Mouse (Mus musculus): ENCODE results near the gene Slc35e2. TPM values are rescaled to one million over a fixed set of nuclear protein-coding genes. Genes with fewer than 3 reads are reported as not detected.
"Not testable (repeated sequence)": the region's sequence is repeated elsewhere in the genome, so short reads cannot be mapped to it uniquely, and the experiment has no call there.

Slc35e2 gene
- total RNA-seq, 2 experiments from 2014 or later, result 39.1 to 40.6 TPM

DNA sequence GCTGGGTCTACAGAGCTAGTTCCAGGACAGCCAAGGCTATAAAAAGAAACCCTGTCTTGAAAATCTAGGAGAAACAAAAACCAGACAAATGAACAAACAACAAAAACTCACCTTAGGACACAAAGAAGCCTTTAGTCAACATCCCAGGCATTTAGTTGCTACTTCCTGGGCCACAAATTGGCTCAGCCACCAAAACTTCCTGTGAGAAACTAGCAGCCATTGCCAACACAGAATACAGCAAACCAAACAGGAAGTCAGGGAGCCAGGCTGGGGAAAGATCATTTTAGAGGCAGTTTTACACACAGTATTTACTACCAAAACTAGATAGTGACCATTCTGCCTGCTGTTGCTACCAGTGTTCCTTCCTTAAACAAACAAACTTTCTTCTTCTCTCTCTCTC is 65.7 kb downstream of the Slc35e2 start:
- no peak for DNase-seq
- intact Hi-C loops (cut with DNase I), result no loop called here

DNA sequence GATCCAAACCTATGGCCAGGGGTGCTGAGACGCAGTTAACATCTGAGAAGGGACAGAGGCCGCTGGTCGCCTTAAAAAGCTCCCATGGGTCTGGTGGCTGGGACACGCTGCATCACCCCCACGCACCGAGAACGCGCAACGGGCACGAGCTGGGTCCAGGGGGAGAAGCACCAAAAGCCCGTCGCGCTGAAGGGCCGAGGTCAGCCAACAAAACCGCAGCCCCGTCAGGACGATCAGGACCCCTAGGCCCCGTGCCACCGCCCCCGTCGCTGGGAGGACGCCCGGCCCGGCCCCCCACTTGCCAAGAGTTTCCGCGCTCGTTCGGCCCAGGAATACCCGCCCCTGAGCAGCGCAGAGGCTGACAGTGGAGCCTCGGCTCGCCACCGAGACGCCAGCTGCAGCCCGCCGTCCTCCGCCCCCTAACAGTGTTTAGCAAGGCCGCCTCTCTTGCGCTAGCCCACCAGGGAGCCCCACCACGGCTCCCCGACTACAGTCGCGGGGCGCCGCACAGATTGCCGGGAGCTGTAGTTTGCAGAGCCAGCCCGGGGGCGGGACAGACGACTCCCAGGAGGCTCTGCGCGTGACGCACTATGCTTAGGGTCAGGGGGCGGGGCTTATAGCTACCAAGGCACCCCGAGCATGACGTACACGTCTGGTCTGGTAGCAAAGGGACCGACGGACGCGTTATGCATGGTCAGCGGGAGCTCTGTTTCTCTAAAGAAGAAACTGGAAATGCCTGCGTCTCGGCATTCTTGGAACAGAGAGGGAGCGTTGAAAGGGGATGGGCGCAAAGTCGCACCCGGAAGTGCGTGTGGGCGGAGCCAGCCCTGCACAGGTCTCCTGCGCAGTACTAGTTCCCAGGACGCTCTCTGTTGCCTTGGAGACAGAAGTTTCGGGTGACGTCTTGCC is 67.7 kb downstream of the Slc35e2 start, which contains the start of gene Mib2:
Gene Mib2, minus strand, starts transcription at position 510 of the 909 bp plus-strand sequence.
- peak; percentile 98 for DNase-seq
- intact Hi-C loops (cut with DNase I), result no loop called here

DNA sequence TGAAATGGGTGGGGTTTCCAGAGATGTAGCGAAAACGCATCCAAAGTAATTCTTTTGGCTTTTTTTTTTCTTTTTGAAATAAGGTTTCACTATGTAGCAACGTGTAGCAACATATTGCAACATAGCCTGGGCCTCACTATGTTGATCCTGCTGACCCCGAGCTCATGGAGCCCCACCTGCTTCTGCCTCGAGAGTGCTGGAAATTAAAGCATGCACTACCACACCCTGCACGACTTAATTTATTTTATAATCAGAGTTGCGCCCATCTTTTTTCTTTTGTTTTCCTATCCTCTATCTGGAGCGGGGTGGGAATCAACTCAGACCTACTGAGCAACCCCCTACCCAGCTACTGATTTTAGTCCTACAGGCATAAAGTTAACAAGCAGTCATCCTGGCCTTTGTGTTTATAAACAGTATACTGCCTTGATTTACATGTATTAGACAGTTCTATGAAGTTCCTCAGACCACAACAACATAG is 68.4 kb downstream of the Slc35e2 start:
- intact Hi-C loops (cut with DNase I), result no loop called here
- no peak for DNase-seq

DNA sequence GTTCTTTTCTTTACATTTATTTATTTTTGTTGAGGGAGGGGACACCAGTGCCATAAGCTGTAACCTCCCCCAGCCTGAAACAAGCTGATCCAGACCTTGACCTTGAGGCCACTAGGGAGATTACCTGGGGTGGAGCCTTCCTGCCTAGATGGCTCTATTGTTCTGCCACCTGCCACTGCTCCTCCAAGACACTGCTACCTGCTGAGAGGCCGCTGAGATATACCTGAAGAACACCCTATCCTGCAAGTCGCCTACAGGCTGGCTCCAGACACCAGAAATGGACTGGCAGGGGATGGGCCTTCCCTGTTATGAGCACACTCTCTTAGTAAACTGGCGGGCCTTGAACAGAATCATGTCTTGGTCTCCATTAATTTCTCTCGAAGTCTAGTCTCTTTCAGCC is 69.0 kb downstream of the Slc35e2 start:
- intact Hi-C loops (cut with DNase I); DNase-seq: not testable (repeated sequence)

DNA sequence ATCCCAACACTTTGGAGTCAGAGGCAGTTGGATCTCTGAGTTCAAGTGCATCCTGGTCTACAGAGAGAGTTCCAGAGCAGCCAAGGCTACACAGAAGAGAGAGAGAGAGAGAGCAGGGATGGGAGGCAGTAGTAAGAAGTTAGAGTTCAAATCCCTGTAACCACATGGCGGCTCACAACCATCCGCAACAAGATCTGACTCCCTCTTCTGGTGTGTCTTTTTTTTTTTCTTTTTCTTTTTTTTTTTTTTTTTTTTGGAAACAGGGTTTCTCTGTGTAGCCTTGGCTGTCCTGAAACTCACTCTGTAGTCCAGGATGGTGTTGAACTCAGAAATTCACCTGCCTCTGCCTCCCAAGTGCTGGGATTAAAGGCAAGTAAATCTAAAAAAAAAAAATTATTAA is 70.9 kb downstream of the Slc35e2 start:
- intact Hi-C loops (cut with DNase I), result no loop called here
- no peak for DNase-seq

Other genes with a start within 250 kb of the Slc35e2 start
- gene Prkcz, start 240.1 kb upstream of the Slc35e2 start, total RNA-seq (2021), result 100 to 1,000 TPM; 131 to 136 TPM
- gene Gabrd, start 203.3 kb upstream of the Slc35e2 start, total RNA-seq (2021), result 1 to 10 TPM; 7.3 to 7.7 TPM
- 1 to 10 TPM; 6.4 to 6.6 TPM for gene Cfap74, start 192.2 kb upstream of the Slc35e2 start, total RNA-seq (2021)
- not detected for gene Tmem52, start 132.3 kb upstream of the Slc35e2 start, total RNA-seq (2021)
- gene Gnb1, start 110.1 kb upstream of the Slc35e2 start, total RNA-seq (2021), result 1,000 to 10,000 TPM; 1,273 to 1,305 TPM
- gene Nadk, start 39.0 kb upstream of the Slc35e2 start, total RNA-seq (2021), result 10 to 100 TPM; 58.8 to 59.5 TPM
- gene Cdk11b, start 23.4 kb downstream of the Slc35e2 start, total RNA-seq (2021), result 10 to 100 TPM; 55.5 to 60.6 TPM
- gene Gm10563, start 44.0 kb downstream of the Slc35e2 start, total RNA-seq (2021), result not detected
- 1 to 10 TPM; 3.9 to 4.8 TPM for gene Mmp23, start 52.0 kb downstream of the Slc35e2 start, total RNA-seq (2021)
- 100 to 1,000 TPM in 1 of 2 experiments, 10 to 100 TPM in 1; 91.0 to 105 TPM for gene Mib2, start 67.8 kb downstream of the Slc35e2 start, total RNA-seq (2021)
- gene Fndc10, start 92.9 kb downstream of the Slc35e2 start, total RNA-seq (2021), result 10 to 100 TPM; 20.3 to 22.0 TPM
- 10 to 100 TPM; 82.1 to 83.7 TPM for gene Ssu72, start 103.4 kb downstream of the Slc35e2 start, total RNA-seq (2021)
- gene Tmem240, start 133.4 kb downstream of the Slc35e2 start, total RNA-seq (2021), result 10 to 100 TPM; 41.0 to 44.8 TPM
- gene Atad3a, start 159.7 kb downstream of the Slc35e2 start, total RNA-seq (2021), result 10 to 100 TPM; 64.8 to 69.8 TPM
- gene Vwa1, start 173.3 kb downstream of the Slc35e2 start, total RNA-seq (2021), result 10 to 100 TPM; 15.6 to 16.4 TPM
- gene Tmem88b, start 184.5 kb downstream of the Slc35e2 start, total RNA-seq (2021), result 1 to 10 TPM; 1.3 TPM
- gene Ankrd65, start 189.0 kb downstream of the Slc35e2 start, total RNA-seq (2021), result not detected
- 100 to 1,000 TPM; 102 to 104 TPM for gene Mrpl20, start 201.5 kb downstream of the Slc35e2 start, total RNA-seq (2021)
- 10 to 100 TPM; 84.1 to 85.0 TPM for gene Ccnl2, start 211.1 kb downstream of the Slc35e2 start, total RNA-seq (2021)
- gene Aurkaip1, start 229.9 kb downstream of the Slc35e2 start, total RNA-seq (2021), result 10 to 100 TPM; 59.7 to 62.7 TPM
- gene Mxra8, start 238.3 kb downstream of the Slc35e2 start, total RNA-seq (2021), result 10 to 100 TPM; 15.0 to 15.1 TPM
- 10 to 100 TPM; 82.5 to 88.2 TPM for gene Dvl1, start 246.0 kb downstream of the Slc35e2 start, total RNA-seq (2021)

Data from left cerebral cortex, postnatal 4 days (tissue).